In genomic region chr8:122442356-122442755, GRCm38 (mm10) we compare ENCODE assay signal across 9 mouse cellular contexts. TPM values are rescaled to one million over a fixed set of nuclear protein-coding genes. Genes with fewer than 3 reads are reported as not detected.
DNase-seq lines count a peak whose midpoint lies in the region; ATAC-seq and TF ChIP-seq lines count a peak whose summit lies in the region.
"Had no signal": no experiment of that assay in that cellular context is flagged by ENCODE, and none has a peak within 500 bp of the region (broad histone marks: within the 10 kb centered on the region; RNA-seq: fewer than 3 reads in every experiment).

No protein-coding gene starts in this region.

- whole genome bisulfite sequencing in liver, embryonic 13.5 days (ENCODE audit: insufficient replicate concordance), result 53% methylated on average over 7 of the region's 7 CpGs

- peak overlapping the region; percentile 81 for H3K9ac ChIP-seq in liver, embryonic 13.5 days

- H3K4me1 ChIP-seq in testis, adult 2 months (ENCODE audit: control insufficient read depth, insufficient read depth, low read length), result peaks cover 9% of the 10 kb centered on the region
- peaks cover 53% of the 10 kb centered on the region for H3K4me1 ChIP-seq in liver, embryonic 13.5 days (replicated peaks)

- H3K4me2 ChIP-seq in liver, embryonic 13.5 days, result peak overlapping the region; percentile 99

- H3K36me3 ChIP-seq in testis, adult 2 months (ENCODE audit: control insufficient read depth, insufficient read depth, low read length), result no peaks in the 10 kb centered on the region
- peaks cover 24% of the 10 kb centered on the region for H3K36me3 ChIP-seq in liver, embryonic 13.5 days

- H3K9me3 ChIP-seq in liver, embryonic 13.5 days (replicated peaks), result no peaks in the 10 kb centered on the region

- no peak overlapping the region for H3K27ac ChIP-seq in testis, adult 2 months (ENCODE audit: control insufficient read depth, insufficient read depth, low read depth, low read length)
- H3K27ac ChIP-seq in liver, embryonic 13.5 days, result peak overlapping the region; percentile 29; the same call in 1 of the 2 replicates

- no peak for TF ChIP-seq POLR2A in testis, adult 2 months (IDR thresholded peaks at IDR 0.05; ENCODE audit: control insufficient read depth, low read depth, low read length)

- ATAC-seq in liver, embryonic 13.5 days (ENCODE audit: low read depth), result no peak

- TF ChIP-seq CTCF in testis, adult 2 months (IDR thresholded peaks at IDR 0.05; ENCODE audit: control insufficient read depth, insufficient read depth, insufficient replicate concordance, low read depth, low read length), result no peak

- H3K4me3 ChIP-seq in testis, adult 2 months (ENCODE audit: control insufficient read depth, low read depth, low read length), result peak overlapping the region; percentile 81; the same call in 1 of the 2 replicates
- H3K4me3 ChIP-seq in liver, embryonic 13.5 days (replicated peaks), result peak overlapping the region; percentile 66

- no peaks in the 10 kb centered on the region for H3K27me3 ChIP-seq in testis, adult 2 months (ENCODE audit: control insufficient read depth, insufficient read depth, low read length)
- H3K27me3 ChIP-seq in liver, embryonic 13.5 days, result peaks cover 8% of the 10 kb centered on the region; the same call in 1 of the 2 replicates

- peak; percentile 29 for DNase-seq in cerebellum, adult 9-11 months
- no peak for DNase-seq in cerebellum, postnatal 25 days
- no peak for DNase-seq in testis, postnatal 14 days (ENCODE audit: low spot score)
- no peak for DNase-seq in liver, embryonic 13.5 days
- DNase-seq in right cerebral cortex, postnatal 14 days, result no peak
- no peak for DNase-seq in adrenal gland, postnatal 14 days
- DNase-seq in adrenal gland, postnatal 25 days, result no peak

RNA-seq across cellular contexts. Expression of gene Mvd, which starts 0.9 kb away (rescaled TPM):
- polyA plus RNA-seq in testis, adult 2 months (2012; rRNA removed), result 6.5 and 6.6 TPM in 2 replicates
- polyA plus RNA-seq in liver, embryonic 13.5 days (2015; fragmentation: Nextera tagmentation; extraction: Ambion mirVana), result 23.7 and 26.0 TPM in 2 replicates
- total RNA-seq in adrenal gland, postnatal 14 days (2021), result 10.6 and 13.3 TPM in 2 replicates
- 53.6 and 78.3 TPM in 2 replicates for total RNA-seq in adrenal gland, postnatal 25 days (2021)

RNA-seq across cellular contexts. Expression of gene Cyba, which starts 9.6 kb away (rescaled TPM):
- polyA plus RNA-seq in testis, adult 2 months (2012; rRNA removed), result 8.0 and 11.0 TPM in 2 replicates
- 133 and 153 TPM in 2 replicates for polyA plus RNA-seq in liver, embryonic 13.5 days (2015; fragmentation: Nextera tagmentation; extraction: Ambion mirVana)
- 25.5 and 47.7 TPM in 2 replicates for total RNA-seq in adrenal gland, postnatal 14 days (2021)
- 25.4 and 27.0 TPM in 2 replicates for total RNA-seq in adrenal gland, postnatal 25 days (2021)

RNA-seq across cellular contexts. Expression of gene Snai3, which starts 18.2 kb away (rescaled TPM):
- polyA plus RNA-seq in testis, adult 2 months (2012; rRNA removed), result 3.7 and 3.8 TPM in 2 replicates
- 0.20 and 0.31 TPM in 2 replicates for polyA plus RNA-seq in liver, embryonic 13.5 days (2015; fragmentation: Nextera tagmentation; extraction: Ambion mirVana)
- 0.45 TPM in 1 of 2 replicates, not detected in the other for total RNA-seq in adrenal gland, postnatal 14 days (2021)
- total RNA-seq in adrenal gland, postnatal 25 days (2021), result not detected in 2 replicates
- total RNA-seq: layer of hippocampus, postnatal 14 days had no signal

RNA-seq across cellular contexts. Expression of gene Il17c, which starts 20.5 kb away (rescaled TPM):
- polyA plus RNA-seq in testis, adult 2 months (2012; rRNA removed), result 0.16 TPM in 2 replicates
- not detected in 2 replicates for polyA plus RNA-seq in liver, embryonic 13.5 days (2015; fragmentation: Nextera tagmentation; extraction: Ambion mirVana)
- total RNA-seq in adrenal gland, postnatal 14 days (2021), result not detected in 2 replicates
- not detected in 2 replicates for total RNA-seq in adrenal gland, postnatal 25 days (2021)
- total RNA-seq: layer of hippocampus, postnatal 14 days had no signal

RNA-seq across cellular contexts. Expression of gene Rnf166, which starts 33.5 kb away (rescaled TPM):
- 120 and 122 TPM in 2 replicates for polyA plus RNA-seq in testis, adult 2 months (2012; rRNA removed)
- 12.2 and 13.7 TPM in 2 replicates for polyA plus RNA-seq in liver, embryonic 13.5 days (2015; fragmentation: Nextera tagmentation; extraction: Ambion mirVana)
- total RNA-seq in adrenal gland, postnatal 14 days (2021), result 37.9 and 38.5 TPM in 2 replicates
- total RNA-seq in adrenal gland, postnatal 25 days (2021), result 65.3 and 66.5 TPM in 2 replicates
